Mouse (Mus musculus) kidney, adult 2 months (tissue): ENCODE measurements at regions not wholly inside any gene's neighbourhood (a gene's known extent, or its start where the extent isn't known, plus 50 kb on each side); places are given as distances from the start of the nearest gene placed in this dataset.
A peak's percentile ranks its signal among the peaks of the same experiment; 100 is the strongest.

Experiments
- DNase-seq: peaks from one replicate; pipeline ENCODE4 v3.0.0; 2021
- H3K27ac ChIP-seq: fragments of 200-500 bp; 2 replicates; pipeline ENCODE4 v1.5.1; 2012; ENCODE audit warnings: low read depth, low read length, control low read depth, inconsistent platforms; ENCODE audit not compliant: insufficient read depth
- H3K27me3 ChIP-seq: fragments of 200-500 bp; replicated peaks from 2 replicates; pipeline ENCODE4 v1.6.1; 2012; ENCODE audit warnings: mild to moderate bottlenecking, moderate library complexity, low read length, inconsistent platforms; ENCODE audit not compliant: control insufficient read depth, insufficient read depth
- H3K36me3 ChIP-seq: fragments of 200-500 bp; 2 replicates; pipeline ENCODE4 v1.6.1; 2012; ENCODE audit warnings: mild to moderate bottlenecking, moderate library complexity, low read length, inconsistent platforms; ENCODE audit not compliant: control insufficient read depth, insufficient read depth
- H3K4me1 ChIP-seq: fragments of 200-500 bp; 2 replicates; pipeline ENCODE4 v1.6.1; 2011; ENCODE audit warnings: low read length; ENCODE audit not compliant: control insufficient read depth, insufficient read depth
- H3K4me3 ChIP-seq: fragments of 200-500 bp; 2 replicates; pipeline ENCODE4 v1.5.1; 2011; ENCODE audit warnings: mild to moderate bottlenecking, low read depth, low read length, control low read depth; ENCODE audit not compliant: insufficient read depth
- CTCF ChIP-seq: fragments of 200-500 bp; conservative IDR thresholded peaks from 2 replicates; pipeline ENCODE4 v1.5.1; 2011; ENCODE audit warnings: low read depth, mild to moderate bottlenecking, control low read depth, low read length, moderate library complexity, mixed read lengths; ENCODE audit not compliant: insufficient read depth, insufficient read length
- POLR2A ChIP-seq: fragments of 200-500 bp; IDR thresholded peaks from one replicate; pipeline ENCODE4 v1.6.1; 2011; ENCODE audit warnings: low read depth, low read length, control low read depth
- WGBS: fragments of 180-500 bp; shearing (Covaris S2); methylation state at CpG from one replicate; pipeline ENCODE4 v1.1.7; 2018; 5-methylcytosine and 5-hydroxymethylcytosine counted together

- no peak for TF ChIP-seq POLR2A
- TF ChIP-seq CTCF: no peak
- H3K36me3 ChIP-seq: no peaks in the 10 kb centered on the region
- no peak overlapping the region for H3K27ac ChIP-seq
- DNase-seq: no peak
- 76% methylated on average over 2 of the region's 2 CpGs for WGBS
- H3K4me1 ChIP-seq: no peaks in the 10 kb centered on the region
- no peaks in the 10 kb centered on the region for H3K27me3 ChIP-seq
- H3K4me3 ChIP-seq: no peak overlapping the region
These were observed 256.4 kb upstream of the Ano5 start for GRCm38 (mm10) chr7:51254461-51254860.

GRCm38 (mm10) chr7:51259160-51259831, 251.5 kb upstream of the Ano5 start:
- no peaks in the 10 kb centered on the region for H3K36me3 ChIP-seq
- WGBS: 71% methylated on average over 2 of the region's 2 CpGs
- no peaks in the 10 kb centered on the region for H3K27me3 ChIP-seq
- no peak for DNase-seq
- H3K4me1 ChIP-seq: no peaks in the 10 kb centered on the region
- no peak for TF ChIP-seq POLR2A
- no peak for TF ChIP-seq CTCF
- no peak overlapping the region for H3K4me3 ChIP-seq
- no peak overlapping the region for H3K27ac ChIP-seq

GRCm38 (mm10) chr7:51264166-51264565, 246.7 kb upstream of the Ano5 start:
- no peak for TF ChIP-seq POLR2A
- TF ChIP-seq CTCF: no peak
- no peaks in the 10 kb centered on the region for H3K4me1 ChIP-seq
- WGBS: 84% methylated on average over 4 of the region's 4 CpGs
- H3K4me3 ChIP-seq: no peak overlapping the region
- no peaks in the 10 kb centered on the region for H3K36me3 ChIP-seq
- DNase-seq: no peak
- no peaks in the 10 kb centered on the region for H3K27me3 ChIP-seq
- no peak overlapping the region for H3K27ac ChIP-seq

GRCm38 (mm10) chr7:51265896-51266295, 244.9 kb upstream of the Ano5 start:
- no peaks in the 10 kb centered on the region for H3K36me3 ChIP-seq
- WGBS: 58% methylated on average over 1 of the region's 1 CpGs
- DNase-seq: no peak
- H3K4me1 ChIP-seq: no peaks in the 10 kb centered on the region
- no peak overlapping the region for H3K27ac ChIP-seq
- H3K4me3 ChIP-seq: no peak overlapping the region
- TF ChIP-seq CTCF (no peak), POLR2A (no peak)
- no peaks in the 10 kb centered on the region for H3K27me3 ChIP-seq

GRCm38 (mm10) chr7:51266879-51267278, 243.9 kb upstream of the Ano5 start:
- H3K4me3 ChIP-seq: no peak overlapping the region
- WGBS: 66% methylated on average over 5 of the region's 5 CpGs
- TF ChIP-seq CTCF: peak; percentile 16; the same call in 1 of the 2 replicates
- no peak for TF ChIP-seq POLR2A

GRCm38 (mm10) chr7:51268743-51269142, 242.1 kb upstream of the Ano5 start:
- H3K4me3 ChIP-seq: no peak overlapping the region
- H3K27ac ChIP-seq: no peak overlapping the region
- 45% methylated on average over 4 of the region's 4 CpGs for WGBS
- no peaks in the 10 kb centered on the region for H3K4me1 ChIP-seq
- DNase-seq: peak; percentile 6
- H3K27me3 ChIP-seq: no peaks in the 10 kb centered on the region
- no peaks in the 10 kb centered on the region for H3K36me3 ChIP-seq
- no peak for TF ChIP-seq CTCF
- TF ChIP-seq POLR2A: no peak

More at GRCm38 (mm10) chr7:51266879-51267278, 243.9 kb upstream of the Ano5 start:
- H3K27me3 ChIP-seq: no peaks in the 10 kb centered on the region
- no peaks in the 10 kb centered on the region for H3K4me1 ChIP-seq
- no peak overlapping the region for H3K27ac ChIP-seq
- no peaks in the 10 kb centered on the region for H3K36me3 ChIP-seq
- no peak for DNase-seq

GRCm38 (mm10) chr7:51270531-51271090, 240.2 kb upstream of the Ano5 start:
- peak; percentile 67 for DNase-seq
- H3K27ac ChIP-seq: no peak overlapping the region
- peak; percentile 53; the same call in 1 of the 2 replicates for TF ChIP-seq CTCF
- no peak for TF ChIP-seq POLR2A
- no peaks in the 10 kb centered on the region for H3K36me3 ChIP-seq
- whole genome bisulfite sequencing: 71% methylated on average over 12 of the region's 12 CpGs
- H3K27me3 ChIP-seq: no peaks in the 10 kb centered on the region
- no peak overlapping the region for H3K4me3 ChIP-seq
- no peaks in the 10 kb centered on the region for H3K4me1 ChIP-seq
